Mouse (Mus musculus) heart, embryonic 16.5 days (tissue): ENCODE data around the gene Col26a1. TPM values are rescaled to one million over a fixed set of nuclear protein-coding genes. Genes with fewer than 3 reads are reported as not detected.

Experiments used
- ATAC-seq: fragments of 200-750 bp; cut with Nextera tagmentation; replicated peaks from 2 replicates; pipeline ENCODE4 v1.8.0; 2017; ENCODE audit warnings: moderate number of reproducible peaks; ENCODE audit not compliant: insufficient read depth, low FRiP score; ENCODE audit errors: extremely low read depth
- H3K27ac ChIP-seq: fragments of 300-500 bp; sonication (generic); 2 replicates; pipeline ENCODE4 v1.5.1; 2014; ENCODE audit warnings: mild to moderate bottlenecking, low read length, control low read depth, moderate library complexity
- H3K27me3 ChIP-seq: fragments of 300-500 bp; sonication (generic); 2 replicates; pipeline ENCODE4 v1.6.1; 2014; ENCODE audit warnings: low read length, mixed read lengths; ENCODE audit not compliant: control insufficient read depth, insufficient read depth
- H3K36me3 ChIP-seq: fragments of 300-500 bp; sonication (generic); 2 replicates; pipeline ENCODE4 v1.6.1; 2014; ENCODE audit not compliant: control insufficient read depth, insufficient read depth
- H3K4me1 ChIP-seq: fragments of 300-500 bp; sonication (generic); 2 replicates; pipeline ENCODE4 v1.6.1; 2014; ENCODE audit warnings: low read length, mixed read lengths; ENCODE audit not compliant: control insufficient read depth, insufficient read depth
- H3K4me2 ChIP-seq: fragments of 300-500 bp; sonication (generic); 2 replicates; pipeline ENCODE4 v1.6.1; 2014; ENCODE audit warnings: low read depth, mild to moderate bottlenecking, control low read depth, low read length
- H3K4me3 ChIP-seq: fragments of 300-500 bp; sonication (generic); 2 replicates; pipeline ENCODE4 v1.5.1; 2014; ENCODE audit warnings: mild to moderate bottlenecking, control low read depth, low read length
- H3K9ac ChIP-seq: fragments of 300-500 bp; sonication (generic); 2 replicates; pipeline ENCODE4 v1.6.1; 2014; ENCODE audit warnings: low read length, control low read depth
- H3K9me3 ChIP-seq: fragments of 300-500 bp; sonication (generic); replicated peaks from 2 replicates; pipeline ENCODE4 v1.6.1; 2016; ENCODE audit warnings: low read length; ENCODE audit not compliant: control insufficient read depth
- WGBS: fragments of 180-500 bp; shearing (Covaris S2); extraction: QIAGEN DNeasy Blood & Tissue Kit; methylation state at CpG from one replicate; pipeline ENCODE4 v1.1.7; 2014; 5-methylcytosine and 5-hydroxymethylcytosine counted together
- polyA plus RNA-seq: library from polyadenylated mRNA; unstranded; fragments of >200 nt; fragmentation: Nextera tagmentation; extraction: Ambion mirVana; gene quantifications from 2 replicates; pipeline ENCODE4 v1.2.1, GENCODE M21; 2015

Gene Col26a1
- polyA plus RNA-seq, 1 experiment from 2014 or later: 9.0 TPM

GRCm38 (mm10) chr5:136863961-136864674, 18.9 kb downstream of the Col26a1 start:
- Histone ChIP-seq H3K9me3 (no peaks in the 10 kb centered on the region), H3K4me1 (peaks cover 17% of the 10 kb centered on the region), H3K9ac (0 out of 2 replicates have a peak overlapping the region, but pooled peaks have one; percentile 0), H3K27me3 (peaks cover 4% of the 10 kb centered on the region; the same call in 1 of the 2 replicates), H3K4me3 (no peak overlapping the region), H3K27ac (peak overlapping the region; percentile 79), H3K4me2 (peak overlapping the region; percentile 39), H3K36me3 (no peaks in the 10 kb centered on the region)
- ATAC-seq: peak; percentile 85
- WGBS: 6% methylated on average over 14 of the region's 14 CpGs

- Histone ChIP-seq H3K4me3 (no peak overlapping the region), H3K27me3 (peaks cover 4% of the 10 kb centered on the region; the same call in 1 of the 2 replicates), H3K9me3 (no peaks in the 10 kb centered on the region), H3K4me2 (no peak overlapping the region), H3K4me1 (peaks cover 17% of the 10 kb centered on the region), H3K36me3 (no peaks in the 10 kb centered on the region), H3K27ac (peak overlapping the region; percentile 79), H3K9ac (no peak overlapping the region)
- WGBS: 60% methylated on average over 9 of the region's 9 CpGs
- ATAC-seq: no peak
Measured at GRCm38 (mm10) chr5:136863276-136863675, 19.7 kb downstream of the Col26a1 start.

GRCm38 (mm10) chr5:136862806-136863205, 20.2 kb downstream of the Col26a1 start:
- Histone ChIP-seq H3K4me3 (no peak overlapping the region), H3K9ac (no peak overlapping the region), H3K27ac (no peak overlapping the region), H3K27me3 (peaks cover 4% of the 10 kb centered on the region; the same call in 1 of the 2 replicates), H3K4me1 (peaks cover 17% of the 10 kb centered on the region), H3K4me2 (no peak overlapping the region), H3K36me3 (no peaks in the 10 kb centered on the region), H3K9me3 (no peaks in the 10 kb centered on the region)
- no peak for ATAC-seq
- WGBS: 57% methylated on average over 4 of the region's 4 CpGs

GRCm38 (mm10) chr5:136861191-136861940, 21.6 kb downstream of the Col26a1 start:
- peaks cover 17% of the 10 kb centered on the region for H3K4me1 ChIP-seq
- H3K4me3 ChIP-seq: no peak overlapping the region
- no peak overlapping the region for H3K27ac ChIP-seq
- no peak overlapping the region for H3K9ac ChIP-seq
- no peaks in the 10 kb centered on the region for H3K36me3 ChIP-seq
- 25% methylated on average over 20 of the region's 20 CpGs for WGBS
- peak overlapping the region; percentile 41 for H3K4me2 ChIP-seq
- peaks cover 4% of the 10 kb centered on the region; the same call in 1 of the 2 replicates for H3K27me3 ChIP-seq
- no peak for ATAC-seq
- H3K9me3 ChIP-seq: no peaks in the 10 kb centered on the region

DNA sequence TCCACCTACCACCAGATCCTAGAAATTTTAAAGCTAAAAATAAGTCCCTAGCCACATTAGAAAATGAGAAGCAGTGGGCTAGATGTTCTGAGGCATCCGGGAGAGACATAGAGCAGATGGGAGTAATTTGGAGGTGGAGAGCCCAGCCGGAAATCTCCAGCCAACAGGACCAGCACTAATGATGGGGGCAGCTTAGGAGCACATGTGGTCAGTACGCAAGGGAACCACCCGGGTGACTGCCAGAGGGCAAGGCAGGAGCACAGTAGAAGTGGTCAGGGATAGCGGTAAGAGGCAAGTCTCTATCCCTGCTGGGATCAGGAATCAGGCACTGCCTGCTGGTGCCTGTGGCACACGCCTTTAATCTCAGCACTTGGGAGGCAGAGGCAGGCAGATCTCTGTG, 32.3 kb downstream of the Col26a1 start:
- Histone ChIP-seq H3K9ac (no peak overlapping the region), H3K27me3 (no peaks in the 10 kb centered on the region), H3K4me3 (no peak overlapping the region), H3K27ac (no peak overlapping the region), H3K36me3 (no peaks in the 10 kb centered on the region), H3K4me1 (no peaks in the 10 kb centered on the region), H3K4me2 (no peak overlapping the region), H3K9me3 (no peaks in the 10 kb centered on the region)
- ATAC-seq: no peak
- WGBS: 89% methylated on average over 6 of the region's 6 CpGs

DNA sequence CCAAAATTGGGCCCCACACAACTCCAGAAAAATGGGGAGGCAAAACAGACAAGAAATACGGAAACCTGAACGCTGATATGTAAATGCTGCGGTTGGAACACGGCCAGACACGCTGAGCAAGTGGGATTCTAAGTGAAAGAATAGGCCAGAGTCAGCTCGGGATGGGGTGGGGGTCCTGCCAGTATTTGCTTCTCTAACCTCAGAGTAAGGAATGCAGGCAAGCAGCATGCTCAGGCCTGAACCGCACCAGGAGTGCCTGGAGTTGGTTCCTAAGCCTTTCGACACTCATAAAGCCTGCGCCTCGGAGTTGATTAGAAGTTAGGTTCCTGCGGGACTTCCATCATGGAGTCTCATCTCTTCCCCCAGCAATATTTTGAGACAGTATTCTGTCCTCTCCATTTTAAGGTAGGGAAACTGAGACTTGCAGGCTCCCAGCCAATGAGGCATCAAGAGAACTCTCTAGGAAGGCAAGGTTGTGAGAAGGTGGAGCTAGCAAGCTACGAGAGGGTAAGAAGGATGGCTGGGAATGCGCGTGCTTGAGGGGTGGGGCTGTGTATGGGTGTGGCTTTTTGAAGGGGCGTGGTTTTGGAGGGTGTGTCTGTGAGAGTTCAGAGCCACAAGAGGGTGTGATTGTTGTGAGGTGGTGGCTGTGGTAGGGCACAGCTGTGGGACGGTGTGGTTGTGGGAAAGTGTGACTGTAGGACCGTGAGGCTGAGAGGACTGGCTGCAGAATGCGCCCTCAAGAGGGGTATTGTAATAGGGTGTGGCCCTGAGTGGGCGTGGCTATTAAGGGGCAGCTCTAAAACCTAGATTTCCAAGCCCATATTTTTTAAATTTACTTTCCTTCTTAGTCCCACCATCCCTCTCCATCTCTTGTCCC, 36.4 kb downstream of the Col26a1 start:
- no peaks in the 10 kb centered on the region for H3K9me3 ChIP-seq
- no peak overlapping the region for H3K4me2 ChIP-seq
- no peaks in the 10 kb centered on the region for H3K36me3 ChIP-seq
- H3K4me1 ChIP-seq: no peaks in the 10 kb centered on the region
- no peak overlapping the region for H3K9ac ChIP-seq
- no peak for ATAC-seq
- WGBS: 76% methylated on average over 19 of the region's 19 CpGs
- no peak overlapping the region for H3K27ac ChIP-seq
- H3K27me3 ChIP-seq: no peaks in the 10 kb centered on the region
- no peak overlapping the region for H3K4me3 ChIP-seq

GRCm38 (mm10) chr5:136843930-136844329, 39.1 kb downstream of the Col26a1 start:
- no peaks in the 10 kb centered on the region for H3K27me3 ChIP-seq
- no peak overlapping the region for H3K27ac ChIP-seq
- no peak overlapping the region for H3K9ac ChIP-seq
- no peaks in the 10 kb centered on the region for H3K4me1 ChIP-seq
- H3K9me3 ChIP-seq: no peaks in the 10 kb centered on the region
- WGBS: 45% methylated on average over 5 of the region's 5 CpGs
- H3K4me2 ChIP-seq: no peak overlapping the region
- no peaks in the 10 kb centered on the region for H3K36me3 ChIP-seq
- ATAC-seq: no peak
- no peak overlapping the region for H3K4me3 ChIP-seq

DNA sequence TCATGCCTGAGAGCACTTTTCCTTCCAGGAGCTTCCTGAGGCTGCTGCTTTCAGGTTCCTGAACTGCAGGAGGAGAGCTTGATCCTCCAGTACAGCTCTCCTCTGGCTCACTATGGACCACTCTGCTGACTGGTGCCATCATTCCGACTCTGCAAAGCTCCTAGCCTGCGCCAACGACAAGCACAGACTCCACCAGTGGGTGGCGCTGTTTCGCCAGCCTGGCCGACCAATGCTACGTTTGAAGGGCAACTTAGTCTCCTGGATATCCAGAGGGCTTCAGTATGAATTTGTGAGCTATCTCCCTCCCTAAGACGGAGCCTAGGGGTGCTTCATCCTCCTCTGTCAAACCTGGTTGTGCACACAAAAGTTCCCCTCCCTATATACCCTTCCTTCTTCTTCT, 43.0 kb downstream of the Col26a1 start:
- no peak overlapping the region for H3K4me2 ChIP-seq
- no peak for ATAC-seq
- no peaks in the 10 kb centered on the region for H3K27me3 ChIP-seq
- 9% methylated on average over 8 of the region's 8 CpGs for WGBS
- H3K36me3 ChIP-seq: no peaks in the 10 kb centered on the region
- no peak overlapping the region for H3K9ac ChIP-seq
- no peak overlapping the region for H3K4me3 ChIP-seq
- no peaks in the 10 kb centered on the region for H3K9me3 ChIP-seq
- no peaks in the 10 kb centered on the region for H3K4me1 ChIP-seq
- H3K27ac ChIP-seq: no peak overlapping the region
